ENCODE assay signal across 15 mouse cellular contexts in genomic region chr3:142995981-142996743, GRCm38 (mm10).
A peak's percentile ranks its signal among the peaks of the same experiment; 100 is the strongest.
DNase-seq lines count a peak whose midpoint lies in the region; ATAC-seq and TF ChIP-seq lines count a peak whose summit lies in the region.
"Had no signal": no experiment of that assay in that cellular context is flagged by ENCODE, and none has a peak within 500 bp of the region (broad histone marks: within the 10 kb centered on the region; RNA-seq: fewer than 3 reads in every experiment).

No protein-coding gene starts in this region.

- H3K4me1 ChIP-seq in hindbrain, embryonic 11.5 days (replicated peaks; ENCODE audit: control insufficient read depth, insufficient read depth, low read length), result no peaks in the 10 kb centered on the region
- no peaks in the 10 kb centered on the region for H3K4me1 ChIP-seq in hindbrain, embryonic 16.5 days (ENCODE audit: control insufficient read depth, insufficient read depth, low read depth, low read length)
- H3K4me1 ChIP-seq in stomach, postnatal 0 days (replicated peaks; ENCODE audit: control insufficient read depth, insufficient read depth), result no peaks in the 10 kb centered on the region
- H3K4me1 ChIP-seq: hindbrain, embryonic 12.5 days; liver, embryonic 12.5 days; stomach, embryonic 15.5 days had no signal

- no peak overlapping the region for H3K9ac ChIP-seq in hindbrain, embryonic 11.5 days (ENCODE audit: low read depth, low read length)
- no peak overlapping the region for H3K9ac ChIP-seq in hindbrain, embryonic 16.5 days (ENCODE audit: low read depth, low read length)
- H3K9ac ChIP-seq in stomach, postnatal 0 days (ENCODE audit: low read length), result no peak overlapping the region
- H3K9ac ChIP-seq: hindbrain, embryonic 12.5 days; liver, embryonic 12.5 days; stomach, embryonic 15.5 days had no signal

- H3K4me2 ChIP-seq in hindbrain, embryonic 11.5 days (replicated peaks; ENCODE audit: low read depth, low read length), result no peak overlapping the region
- no peak overlapping the region for H3K4me2 ChIP-seq in hindbrain, embryonic 16.5 days (ENCODE audit: low read length)
- no peak overlapping the region for H3K4me2 ChIP-seq in stomach, postnatal 0 days (replicated peaks; ENCODE audit: low read depth)
- H3K4me2 ChIP-seq: heart, embryonic 11.5 days; hindbrain, embryonic 12.5 days; liver, embryonic 12.5 days; stomach, embryonic 15.5 days had no signal

- DNase-seq in hindbrain, embryonic 11.5 days (ENCODE audit: low spot score), result peak; percentile 6
- DNase-seq in lung, postnatal 36 days, result peak; percentile 4
- DNase-seq in lung, adult 18-20 months, result no peak
- peak; percentile 14 for DNase-seq in brain, adult 2 months (ENCODE audit: low read depth, low spot score)
- DNase-seq in stomach, postnatal 0 days (ENCODE audit: low spot score), result no peak
- DNase-seq in cerebellum, postnatal 10 days, result no peak
- DNase-seq: adrenal gland, postnatal 36 days; gastrocnemius, postnatal 14 days; thymus, postnatal 14 days had no signal

- no peak for TF ChIP-seq EP300 in stomach, postnatal 0 days (optimal IDR thresholded peaks at IDR 0.05)

- no peaks in the 10 kb centered on the region for H3K36me3 ChIP-seq in hindbrain, embryonic 11.5 days (ENCODE audit: control insufficient read depth, insufficient read depth, low read length)
- no peaks in the 10 kb centered on the region for H3K36me3 ChIP-seq in hindbrain, embryonic 16.5 days (ENCODE audit: control insufficient read depth, insufficient read depth, low read length)
- H3K36me3 ChIP-seq in stomach, postnatal 0 days (ENCODE audit: control insufficient read depth, insufficient read depth, low read length), result no peaks in the 10 kb centered on the region
- H3K36me3 ChIP-seq: hindbrain, embryonic 12.5 days; liver, embryonic 12.5 days; stomach, embryonic 15.5 days had no signal

- no peak overlapping the region for H3K27ac ChIP-seq in hindbrain, embryonic 11.5 days (ENCODE audit: low read depth, low read length)
- no peak overlapping the region for H3K27ac ChIP-seq in hindbrain, embryonic 16.5 days (ENCODE audit: low read depth, low read length)
- H3K27ac ChIP-seq in stomach, postnatal 0 days (replicated peaks), result no peak overlapping the region
- H3K27ac ChIP-seq: hindbrain, embryonic 12.5 days; liver, embryonic 12.5 days; stomach, embryonic 15.5 days had no signal

- no peak for ATAC-seq in hindbrain, embryonic 11.5 days (ENCODE audit: low FRiP score)
- no peak for ATAC-seq in hindbrain, embryonic 16.5 days
- no peak for ATAC-seq in stomach, postnatal 0 days (ENCODE audit: low FRiP score, low TSS enrichment)
- ATAC-seq: forebrain, embryonic 16.5 days; liver, embryonic 12.5 days had no signal

- H3K4me3 ChIP-seq in hindbrain, embryonic 11.5 days (ENCODE audit: low read depth, low read length), result no peak overlapping the region
- no peak overlapping the region for H3K4me3 ChIP-seq in hindbrain, embryonic 16.5 days (ENCODE audit: low read length)
- no peak overlapping the region for H3K4me3 ChIP-seq in stomach, postnatal 0 days (ENCODE audit: low read depth, low read length)
- H3K4me3 ChIP-seq: hindbrain, embryonic 12.5 days; liver, embryonic 12.5 days; stomach, embryonic 15.5 days had no signal

- TF ChIP-seq CTCF in stomach, postnatal 0 days (IDR thresholded peaks at IDR 0.05; ENCODE audit: low read depth), result peak; percentile 62

- 72% methylated on average over 3 of the region's 3 CpGs for WGBS in hindbrain, embryonic 11.5 days
- 50% methylated on average over 3 of the region's 3 CpGs for WGBS in hindbrain, embryonic 16.5 days
- 48% methylated on average over 3 of the region's 3 CpGs for WGBS in stomach, postnatal 0 days

- H3K9me3 ChIP-seq in hindbrain, embryonic 11.5 days (ENCODE audit: control insufficient read depth, low read length), result no peaks in the 10 kb centered on the region
- no peaks in the 10 kb centered on the region for H3K9me3 ChIP-seq in hindbrain, embryonic 16.5 days (ENCODE audit: control insufficient read depth, low read length)
- no peaks in the 10 kb centered on the region for H3K9me3 ChIP-seq in stomach, postnatal 0 days (ENCODE audit: control insufficient read depth, low read length)
- H3K9me3 ChIP-seq: hindbrain, embryonic 12.5 days; liver, embryonic 12.5 days; stomach, embryonic 15.5 days had no signal

- no peaks in the 10 kb centered on the region for H3K27me3 ChIP-seq in hindbrain, embryonic 11.5 days (ENCODE audit: control insufficient read depth, insufficient read depth, low read length)
- no peaks in the 10 kb centered on the region for H3K27me3 ChIP-seq in hindbrain, embryonic 16.5 days (replicated peaks; ENCODE audit: control insufficient read depth, insufficient read depth, low read length)
- no peaks in the 10 kb centered on the region for H3K27me3 ChIP-seq in stomach, postnatal 0 days (ENCODE audit: control insufficient read depth, insufficient read depth, low read length)
- H3K27me3 ChIP-seq: hindbrain, embryonic 12.5 days; liver, embryonic 12.5 days; stomach, embryonic 15.5 days had no signal

Comparison
In these comparisons a context has a peak if more than half of its experiments do, and no peak if none do; other contexts are left out.
1. DNase-seq: peak in hindbrain, embryonic 11.5 days (single experiment), lung, postnatal 36 days (single experiment) and brain, adult 2 months (single experiment); none in lung, adult 18-20 months (0 of 2), stomach, postnatal 0 days (single experiment) and cerebellum, postnatal 10 days (0 of 2).